Mouse (Mus musculus) lung, adult 2 months (tissue): Measurements from ENCODE around the gene B3galt6. TPM values are rescaled to one million over a fixed set of nuclear protein-coding genes. Genes with fewer than 3 reads are reported as not detected.
A peak's percentile ranks its signal among the peaks of the same experiment; 100 is the strongest.

Experiments used
- DNase-seq: peaks from one replicate; pipeline ENCODE4 v3.0.0; 2022
- H3K4me1 ChIP-seq: fragments of 200-500 bp; 2 replicates; pipeline ENCODE4 v1.6.1; 2011; ENCODE audit warnings: low read length; ENCODE audit not compliant: control insufficient read depth, insufficient read depth
- H3K4me3 ChIP-seq: fragments of 200-500 bp; replicated peaks from 2 replicates; pipeline ENCODE3; 2011; ENCODE audit warnings: low read depth, mild to moderate bottlenecking, control low read depth, low read length; ENCODE audit errors: extremely low read depth
- CTCF ChIP-seq: fragments of 200-500 bp; IDR thresholded peaks from 2 replicates; pipeline ENCODE4 v1.5.1; 2011; ENCODE audit warnings: mild to moderate bottlenecking, low read length, control low read depth; ENCODE audit not compliant: insufficient read depth
- POLR2A ChIP-seq: fragments of 200-500 bp; IDR thresholded peaks from 2 replicates; pipeline ENCODE4 v1.6.1; 2011; ENCODE audit warnings: low read depth, mild to moderate bottlenecking, control low read depth, low read length, borderline replicate concordance; ENCODE audit errors: extremely low read depth
- WGBS: fragments of 180-500 bp; shearing (Covaris S2); methylation state at CpG from one replicate; pipeline ENCODE4 v1.1.7; 2018; 5-methylcytosine and 5-hydroxymethylcytosine counted together
- polyA plus RNA-seq: library from polyadenylated mRNA; depleted of rRNA; stranded (reverse); fragments of >200 nt; gene quantifications from 2 replicates; pipeline ENCODE4 v1.2.3, GENCODE M21; 2012

Gene B3galt6
- polyA plus RNA-seq, 1 experiment: 6.1 TPM

GRCm38 (mm10) chr4:155993606-155994005 lies 1.2 kb upstream of the B3galt6 start:
- H3K4me1 ChIP-seq: peaks cover 8% of the 10 kb centered on the region
- TF ChIP-seq POLR2A (no peak), CTCF (no peak)
- 3% methylated on average over 15 of the region's 15 CpGs for WGBS
- peak overlapping the region; percentile 67 for H3K4me3 ChIP-seq
- DNase-seq: no peak

GRCm38 (mm10) chr4:155992906-155993547 lies 578 bp upstream of the B3galt6 start:
- under 1% methylated on average over 70 of the region's 70 CpGs for WGBS
- H3K4me1 ChIP-seq: peaks cover 8% of the 10 kb centered on the region
- no peak for TF ChIP-seq CTCF
- TF ChIP-seq POLR2A: peak; percentile 44; the same call in 1 of the 2 replicates
- DNase-seq: peak; percentile 99
- peak overlapping the region; percentile 67 for H3K4me3 ChIP-seq

- no peak for DNase-seq
- WGBS: 17% methylated on average over 37 of the region's 37 CpGs
- TF ChIP-seq CTCF (no peak), POLR2A (no peak)
These were observed 580 bp downstream of the B3galt6 start for GRCm38 (mm10) chr4:155991908-155992230.

GRCm38 (mm10) chr4:155991211-155991907 lies 1.1 kb downstream of the B3galt6 start:
- Histone ChIP-seq H3K4me1 (peaks cover 8% of the 10 kb centered on the region), H3K4me3 (peak overlapping the region; percentile 100)
- DNase-seq: peak; percentile 13
- TF ChIP-seq POLR2A (no peak), CTCF (no peak)
- 79% methylated on average over 22 of the region's 22 CpGs for WGBS

More at GRCm38 (mm10) chr4:155991908-155992230, 580 bp downstream of the B3galt6 start:
- Histone ChIP-seq H3K4me3 (peak overlapping the region; percentile 100), H3K4me1 (peaks cover 8% of the 10 kb centered on the region)

- no peak for DNase-seq
- 23% methylated on average over 2 of the region's 2 CpGs for WGBS
- H3K4me1 ChIP-seq: no peaks in the 10 kb centered on the region
- TF ChIP-seq CTCF (no peak), POLR2A (no peak)
- no peak overlapping the region for H3K4me3 ChIP-seq
These were observed 8.7 kb downstream of the B3galt6 start for GRCm38 (mm10) chr4:155983788-155984187.

- no peak for DNase-seq
- Histone ChIP-seq H3K4me1 (no peaks in the 10 kb centered on the region), H3K4me3 (no peak overlapping the region)
- no peak for TF ChIP-seq CTCF
- WGBS: 69% methylated on average over 12 of the region's 12 CpGs
These were observed 10.9 kb downstream of the B3galt6 start for GRCm38 (mm10) chr4:155981436-155982082.

- 84% methylated on average over 2 of the region's 2 CpGs for WGBS
- Histone ChIP-seq H3K4me3 (no peak overlapping the region), H3K4me1 (no peaks in the 10 kb centered on the region)
- TF ChIP-seq POLR2A (no peak), CTCF (no peak)
- no peak for DNase-seq
These were observed 19.2 kb downstream of the B3galt6 start for GRCm38 (mm10) chr4:155973239-155973638.

GRCm38 (mm10) chr4:155972651-155973050 lies 19.8 kb downstream of the B3galt6 start:
- no peak for DNase-seq
- no peak for TF ChIP-seq POLR2A
- TF ChIP-seq CTCF: no peak
- 78% methylated on average over 6 of the region's 6 CpGs for WGBS
- Histone ChIP-seq H3K4me1 (no peaks in the 10 kb centered on the region), H3K4me3 (no peak overlapping the region)

- TF ChIP-seq POLR2A (no peak), CTCF (no peak)
- WGBS: 78% methylated on average over 5 of the region's 5 CpGs
- DNase-seq: no peak
- Histone ChIP-seq H3K4me3 (no peak overlapping the region), H3K4me1 (no peaks in the 10 kb centered on the region)
These were observed 22.2 kb downstream of the B3galt6 start for GRCm38 (mm10) chr4:155970286-155970685.

- 70% methylated on average over 13 of the region's 13 CpGs for WGBS
- DNase-seq: no peak
- TF ChIP-seq CTCF (no peak), POLR2A (no peak)
- Histone ChIP-seq H3K4me3 (no peak overlapping the region), H3K4me1 (no peaks in the 10 kb centered on the region)
These were observed 23.3 kb downstream of the B3galt6 start for GRCm38 (mm10) chr4:155969043-155969653.
